Mouse (Mus musculus): ENCODE data around the gene Mtnr1a. TPM values are rescaled to one million over a fixed set of nuclear protein-coding genes. Genes with fewer than 3 reads are reported as not detected.

The Mtnr1a gene
- total and polyA plus RNA-seq, 2 experiments from 2014 or later: not detected

DNA sequence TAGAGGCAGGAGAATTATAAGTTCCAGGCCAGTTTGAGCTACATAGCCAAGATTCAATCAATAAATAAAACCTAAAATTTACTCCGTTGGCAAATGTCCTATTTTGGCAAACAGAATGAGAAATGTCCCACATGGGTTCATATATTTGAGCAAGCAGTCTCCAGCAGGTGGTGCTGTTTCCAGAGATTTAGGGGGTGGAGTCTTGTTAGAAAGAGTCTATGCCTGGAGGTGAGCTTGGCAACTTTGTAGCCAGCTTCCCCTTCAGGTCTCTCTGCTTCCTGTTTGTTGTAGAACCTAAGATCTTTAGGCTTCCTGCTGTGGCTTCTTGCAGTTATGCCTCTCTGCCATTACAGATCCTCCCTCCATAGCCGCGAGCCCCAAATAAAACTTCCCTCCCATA is 13.4 kb upstream of the Mtnr1a start:
- Histone ChIP-seq H3K27me3 (ENCODE audit: control insufficient read depth, insufficient read depth, low read length) (no peaks in the 10 kb centered on the region), H3K9me3 (replicated peaks; ENCODE audit: control insufficient read depth, low read length) (no peaks in the 10 kb centered on the region), H3K36me3 (replicated peaks; ENCODE audit: control insufficient read depth, insufficient read depth, low read length) (peaks cover 43% of the 10 kb centered on the region), H3K4me3 (ENCODE audit: low read depth, low read length) (no peak overlapping the region), H3K4me1 (ENCODE audit: control insufficient read depth, insufficient read depth) (no peaks in the 10 kb centered on the region), H3K4me2 (ENCODE audit: low read depth, low read length) (no peak overlapping the region), H3K27ac (ENCODE audit: low read depth) (no peak overlapping the region), H3K9ac (replicated peaks; ENCODE audit: low read depth, low read length) (no peak overlapping the region)
- ATAC-seq (ENCODE audit: insufficient read depth, low read depth): no peak
- TF ChIP-seq EP300 (IDR thresholded peaks at IDR 0.05; ENCODE audit: low read depth) (no peak), CTCF (IDR thresholded peaks at IDR 0.05; ENCODE audit: low read depth) (no peak)
- DNase-seq (ENCODE audit: low spot score): no peak
- 94% methylated on average over 3 of the region's 3 CpGs for WGBS

DNA sequence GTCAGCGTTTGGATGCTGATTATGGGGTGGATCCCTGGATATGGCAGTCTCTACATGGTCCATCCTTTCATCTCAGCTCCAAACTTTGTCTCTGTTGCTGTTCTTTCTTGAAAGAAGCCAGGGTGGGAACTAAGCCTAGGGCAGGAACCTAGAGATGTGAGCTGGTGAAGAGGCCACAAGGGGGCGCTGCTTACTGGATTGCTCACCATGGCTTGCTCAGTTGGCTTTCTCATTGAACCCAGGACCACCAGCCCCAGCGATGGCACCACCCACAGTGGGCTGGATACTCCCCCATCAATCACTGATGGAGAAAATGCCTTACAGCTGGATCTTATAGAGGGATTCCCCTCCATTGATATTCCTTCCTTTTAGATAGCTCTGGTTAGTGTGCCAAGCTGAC is 12.1 kb upstream of the Mtnr1a start:
- Histone ChIP-seq H3K9me3 (replicated peaks; ENCODE audit: control insufficient read depth, low read length) (no peaks in the 10 kb centered on the region), H3K27me3 (ENCODE audit: control insufficient read depth, insufficient read depth, low read length) (no peaks in the 10 kb centered on the region), H3K4me1 (ENCODE audit: control insufficient read depth, insufficient read depth) (no peaks in the 10 kb centered on the region), H3K4me3 (ENCODE audit: low read depth, low read length) (no peak overlapping the region), H3K27ac (ENCODE audit: low read depth) (no peak overlapping the region), H3K36me3 (replicated peaks; ENCODE audit: control insufficient read depth, insufficient read depth, low read length) (peaks cover 30% of the 10 kb centered on the region), H3K9ac (replicated peaks; ENCODE audit: low read depth, low read length) (no peak overlapping the region), H3K4me2 (ENCODE audit: low read depth, low read length) (no peak overlapping the region)
- DNase-seq (ENCODE audit: low spot score) (no peak), ATAC-seq (ENCODE audit: insufficient read depth, low read depth) (no peak)
- TF ChIP-seq CTCF (IDR thresholded peaks at IDR 0.05; ENCODE audit: low read depth): no peak
- no peak for TF ChIP-seq EP300 (IDR thresholded peaks at IDR 0.05; ENCODE audit: low read depth)
- WGBS: 26% methylated on average over 2 of the region's 3 CpGs

DNA sequence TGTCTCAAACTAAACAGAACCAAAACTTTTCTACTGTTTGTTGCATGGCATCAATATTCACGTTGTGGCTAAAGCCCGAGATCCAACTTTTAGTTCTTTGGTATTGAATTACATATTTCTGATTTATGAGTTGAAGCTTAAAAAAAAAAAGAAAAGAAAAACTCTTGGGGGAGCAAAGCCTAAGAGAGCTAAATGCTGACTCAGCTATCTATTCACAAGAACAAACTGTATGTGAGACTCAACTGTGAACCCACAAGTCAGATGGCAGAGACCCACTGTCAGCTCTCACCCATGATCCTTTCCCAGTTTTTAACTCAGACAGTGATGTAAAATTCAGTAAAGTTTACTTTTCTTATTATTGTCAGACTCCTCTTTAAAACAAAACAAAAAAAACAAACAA is 8.9 kb upstream of the Mtnr1a start:
- Histone ChIP-seq H3K4me2 (ENCODE audit: low read depth, low read length) (no peak overlapping the region), H3K36me3 (replicated peaks; ENCODE audit: control insufficient read depth, insufficient read depth, low read length) (0 out of 2 replicates have a peak, but pooled peaks cover 6% of the 10 kb centered on the region), H3K9ac (replicated peaks; ENCODE audit: low read depth, low read length) (no peak overlapping the region), H3K9me3 (replicated peaks; ENCODE audit: control insufficient read depth, low read length) (no peaks in the 10 kb centered on the region), H3K27me3 (ENCODE audit: control insufficient read depth, insufficient read depth, low read length) (no peaks in the 10 kb centered on the region), H3K4me3 (ENCODE audit: low read depth, low read length) (no peak overlapping the region), H3K4me1 (ENCODE audit: control insufficient read depth, insufficient read depth) (no peaks in the 10 kb centered on the region), H3K27ac (ENCODE audit: low read depth) (no peak overlapping the region)
- ATAC-seq (ENCODE audit: insufficient read depth, low read depth): no peak
- no peak for DNase-seq (ENCODE audit: low spot score)
- no peak for TF ChIP-seq CTCF (IDR thresholded peaks at IDR 0.05; ENCODE audit: low read depth)
- no peak for TF ChIP-seq EP300 (IDR thresholded peaks at IDR 0.05; ENCODE audit: low read depth)
- WGBS: 94% methylated on average over 2 of the region's 2 CpGs

DNA sequence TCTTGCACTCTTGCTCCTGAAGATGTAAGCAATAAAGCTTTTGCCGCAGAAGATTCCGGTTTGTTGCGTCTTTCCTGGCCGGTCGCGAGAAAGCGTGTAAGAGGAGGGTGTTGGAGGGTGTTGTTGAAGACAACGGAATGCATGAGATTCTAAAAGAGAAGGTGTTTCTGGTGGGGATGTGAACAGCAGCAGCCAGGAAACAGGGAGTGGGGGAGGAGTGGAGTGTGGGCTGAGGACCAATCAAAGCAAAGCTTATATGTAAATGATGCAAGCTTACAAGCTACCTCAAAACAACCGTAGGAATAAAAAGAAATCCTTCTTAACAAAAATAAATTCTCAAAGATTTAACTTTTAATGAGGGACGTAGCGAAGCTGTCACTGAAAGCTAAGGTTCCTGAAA is 6.6 kb upstream of the Mtnr1a start:
- H3K27me3 ChIP-seq (ENCODE audit: control insufficient read depth, insufficient read depth, low read length): no peaks in the 10 kb centered on the region
- no peak overlapping the region for H3K27ac ChIP-seq (ENCODE audit: low read depth)
- no peaks in the 10 kb centered on the region for H3K4me1 ChIP-seq (ENCODE audit: control insufficient read depth, insufficient read depth)
- 87% methylated on average over 11 of the region's 11 CpGs for WGBS
- H3K4me2 ChIP-seq (ENCODE audit: low read depth, low read length): no peak overlapping the region
- H3K9me3 ChIP-seq (replicated peaks; ENCODE audit: control insufficient read depth, low read length): no peaks in the 10 kb centered on the region
- H3K9ac ChIP-seq (replicated peaks; ENCODE audit: low read depth, low read length): no peak overlapping the region
- no peak for DNase-seq (ENCODE audit: low spot score)
- H3K4me3 ChIP-seq (ENCODE audit: low read depth, low read length): no peak overlapping the region
- TF ChIP-seq CTCF (IDR thresholded peaks at IDR 0.05; ENCODE audit: low read depth): no peak
- H3K36me3 ChIP-seq (replicated peaks; ENCODE audit: control insufficient read depth, insufficient read depth, low read length): no peaks in the 10 kb centered on the region
- no peak for ATAC-seq (ENCODE audit: insufficient read depth, low read depth)

DNA sequence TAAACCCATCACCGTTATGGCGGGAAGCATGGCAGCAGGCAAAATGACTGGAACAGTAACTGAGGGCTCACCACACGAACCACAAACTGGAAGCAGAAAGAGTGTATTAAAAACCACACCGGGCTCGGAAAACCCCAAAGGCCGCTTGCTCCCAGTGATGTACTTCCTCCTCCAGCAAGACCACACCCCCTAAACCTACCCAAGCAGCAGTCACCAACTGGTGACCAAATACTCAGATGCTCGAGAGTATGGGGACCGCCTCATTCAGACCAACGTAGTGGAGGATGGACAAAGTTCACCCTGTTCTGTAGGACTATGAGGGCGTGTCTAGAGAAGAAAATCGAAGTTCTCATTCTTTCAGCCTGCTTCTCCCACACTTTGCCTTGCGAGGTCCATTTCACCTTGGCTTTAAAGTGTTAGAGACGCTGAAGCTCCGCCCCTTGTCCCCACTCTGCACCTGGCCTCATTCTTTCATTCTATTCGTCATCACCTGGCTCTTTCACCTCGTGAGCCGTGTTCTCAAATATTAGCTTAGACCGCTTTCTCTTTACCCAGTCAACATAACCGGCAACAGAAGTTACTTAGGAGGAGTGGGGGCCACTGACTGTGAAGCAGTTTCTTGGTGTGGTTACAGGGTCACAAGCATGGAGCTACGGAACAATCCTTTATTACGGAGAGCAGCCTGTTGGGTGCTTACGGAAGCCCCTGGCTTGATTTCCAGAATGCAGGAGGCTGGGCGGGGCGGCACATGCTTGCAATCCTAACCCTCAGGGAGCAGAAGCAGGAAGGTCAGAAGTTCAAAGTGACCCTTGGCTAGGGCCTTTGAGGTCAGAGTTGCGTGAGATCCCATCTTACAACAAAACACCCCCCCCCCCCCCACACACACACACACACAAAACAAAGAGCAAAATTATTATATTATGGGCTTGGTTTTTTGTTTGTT is 5.7 kb upstream of the Mtnr1a start:
- H3K9me3 ChIP-seq (replicated peaks; ENCODE audit: control insufficient read depth, low read length): no peaks in the 10 kb centered on the region
- H3K36me3 ChIP-seq (replicated peaks; ENCODE audit: control insufficient read depth, insufficient read depth, low read length): no peaks in the 10 kb centered on the region
- H3K4me1 ChIP-seq (ENCODE audit: control insufficient read depth, insufficient read depth): no peaks in the 10 kb centered on the region
- H3K27ac ChIP-seq (ENCODE audit: low read depth): no peak overlapping the region
- 75% methylated on average over 25 of the region's 25 CpGs for WGBS
- no peak overlapping the region for H3K9ac ChIP-seq (replicated peaks; ENCODE audit: low read depth, low read length)
- no peak for TF ChIP-seq CTCF (IDR thresholded peaks at IDR 0.05; ENCODE audit: low read depth)
- no peak for TF ChIP-seq EP300 (IDR thresholded peaks at IDR 0.05; ENCODE audit: low read depth)
- ATAC-seq (ENCODE audit: insufficient read depth, low read depth) (no peak), DNase-seq (ENCODE audit: low spot score) (no peak)
- H3K27me3 ChIP-seq (ENCODE audit: control insufficient read depth, insufficient read depth, low read length): no peaks in the 10 kb centered on the region
- no peak overlapping the region for H3K4me3 ChIP-seq (ENCODE audit: low read depth, low read length)
- H3K4me2 ChIP-seq (ENCODE audit: low read depth, low read length): no peak overlapping the region
